Mouse (Mus musculus) frontal cortex, adult 2 months (tissue): ENCODE measurements at regions not wholly inside any gene's neighbourhood (a gene's known extent, or its start where the extent isn't known, plus 50 kb on each side); places are given as distances from the start of the nearest gene placed in this dataset.

ENCODE experiments used
- DNase-seq, 2 experiments: peaks; one replicate each; pipeline ENCODE4 v3.0.0; 2022; ENCODE audit warnings: low spot score in 1 of 2; ENCODE audit errors: extremely low spot score in 1 of 2

DNA sequence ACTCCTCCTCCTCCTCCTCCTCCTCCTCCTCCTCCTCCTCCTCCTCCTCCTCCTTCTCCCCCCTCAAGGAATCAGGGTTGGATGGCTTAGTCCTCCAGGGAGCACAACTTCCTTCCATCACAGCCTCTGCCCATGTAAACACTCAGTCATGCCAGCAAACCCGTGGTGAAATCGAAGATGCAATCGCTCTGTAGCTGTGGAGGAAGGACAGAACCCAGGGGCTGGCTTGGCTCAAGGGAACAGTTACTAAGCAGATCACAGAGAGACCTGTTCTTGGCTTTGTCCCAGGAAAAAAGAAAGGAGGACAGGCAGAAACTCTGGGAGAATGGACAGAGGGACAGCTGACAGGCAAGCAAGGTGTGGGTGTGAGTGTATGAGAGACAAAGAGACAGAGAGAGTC lies 112.6 kb upstream of the S1pr3 start:
- DNase-seq: no peak

DNA sequence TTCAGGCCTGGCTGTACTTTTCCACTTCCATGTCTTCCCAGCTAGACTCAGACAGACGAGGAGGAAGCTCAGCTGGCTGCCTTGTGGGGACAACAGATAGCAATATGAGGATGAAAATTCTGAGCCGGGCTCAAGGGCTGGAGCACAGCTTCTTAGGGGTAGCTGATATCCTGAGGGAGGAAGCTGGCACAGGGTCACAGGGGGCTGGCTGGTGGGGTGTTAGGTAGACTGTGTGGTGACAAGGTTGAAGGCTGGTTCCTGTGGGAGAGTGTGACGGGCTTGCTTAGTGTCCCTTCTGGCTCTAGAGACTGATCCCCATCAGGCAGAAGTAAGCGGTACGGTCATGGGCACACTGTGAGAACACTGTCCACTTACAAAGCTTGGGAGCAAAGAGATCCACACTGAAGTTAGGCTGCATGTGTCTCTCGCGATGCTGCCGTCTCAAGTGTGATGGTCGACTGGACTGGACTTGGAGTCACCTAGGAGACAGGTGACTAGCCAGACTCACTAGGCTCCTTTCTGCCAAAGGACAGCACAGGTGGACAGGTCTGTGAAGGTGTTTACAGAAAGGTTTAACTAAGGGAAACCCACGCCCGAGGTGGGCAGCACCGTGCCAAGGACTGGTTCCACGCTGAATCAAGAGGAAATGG lies 111.1 kb upstream of the S1pr3 start:
- DNase-seq: no peak

DNA sequence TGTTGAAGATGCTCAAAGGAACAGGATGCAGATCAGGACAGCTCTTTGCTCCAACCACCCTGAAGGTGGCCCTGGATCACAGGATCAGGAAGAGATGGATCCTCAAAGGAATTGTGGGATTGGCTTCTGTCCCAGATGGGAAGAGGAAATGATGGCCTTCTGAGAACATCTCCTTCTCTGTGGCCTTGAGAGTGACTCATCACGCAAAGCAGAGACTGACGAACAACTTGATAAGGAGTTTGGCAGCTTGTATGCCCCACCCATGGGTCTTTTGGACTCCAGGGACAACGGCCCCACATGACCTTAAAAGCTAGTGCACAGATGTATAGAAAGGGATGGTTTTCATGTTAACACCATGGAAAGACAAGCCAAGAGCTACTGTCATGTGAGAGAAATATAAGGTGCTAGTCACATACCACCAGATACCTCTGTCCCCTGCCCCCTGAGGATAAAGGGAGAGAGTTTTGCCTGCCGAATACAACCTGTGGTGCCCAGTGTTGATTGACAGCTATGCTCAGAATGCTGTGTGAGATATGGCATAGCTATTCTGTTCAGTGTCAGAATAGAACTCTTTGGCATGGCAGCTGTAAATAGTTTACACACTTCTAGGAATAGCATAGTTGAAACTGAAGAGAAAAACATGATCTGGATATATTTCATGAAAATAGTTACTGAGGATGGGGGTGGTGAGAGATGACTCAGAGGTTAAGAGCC lies 109.2 kb upstream of the S1pr3 start:
- DNase-seq: no peak

DNA sequence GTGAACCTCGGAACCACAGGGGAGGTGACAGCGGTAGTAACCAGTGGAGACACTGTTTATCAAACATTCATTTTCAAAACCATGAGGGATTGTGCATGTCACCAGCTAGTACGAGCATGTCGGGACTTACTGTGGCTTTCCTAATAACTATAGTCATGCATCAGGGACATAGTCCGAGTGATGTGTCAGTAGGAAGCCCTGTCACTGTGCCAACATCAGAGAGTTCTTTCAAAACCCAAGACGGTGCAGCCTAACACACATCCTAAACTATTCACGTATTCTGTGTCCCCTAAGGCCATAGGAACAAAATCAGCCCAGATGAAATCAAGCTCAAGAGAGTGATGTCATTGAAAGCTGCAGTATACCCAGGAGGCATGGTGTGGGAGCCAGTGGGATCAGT lies 107.0 kb upstream of the S1pr3 start:
- DNase-seq: no peak

DNA sequence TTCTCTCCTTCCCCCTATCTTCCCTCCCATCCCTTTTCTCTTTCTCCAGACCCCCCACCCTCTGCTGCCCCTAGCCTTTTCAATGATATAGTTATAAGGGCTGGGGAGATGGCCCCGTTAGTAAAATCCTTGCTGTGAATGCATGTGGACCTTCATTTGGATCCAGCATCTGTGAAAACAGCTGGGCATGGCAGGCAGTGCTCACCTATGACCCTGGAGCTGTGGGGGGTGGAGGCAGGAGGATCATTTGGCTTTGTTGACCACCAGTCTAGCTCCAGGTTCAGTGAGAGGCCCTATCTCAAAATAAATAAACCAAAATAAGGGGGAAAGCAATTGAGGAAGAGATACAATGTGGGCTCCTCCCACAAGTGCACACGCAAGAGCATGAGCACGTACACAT lies 105.3 kb upstream of the S1pr3 start:
- no peak for DNase-seq

DNA sequence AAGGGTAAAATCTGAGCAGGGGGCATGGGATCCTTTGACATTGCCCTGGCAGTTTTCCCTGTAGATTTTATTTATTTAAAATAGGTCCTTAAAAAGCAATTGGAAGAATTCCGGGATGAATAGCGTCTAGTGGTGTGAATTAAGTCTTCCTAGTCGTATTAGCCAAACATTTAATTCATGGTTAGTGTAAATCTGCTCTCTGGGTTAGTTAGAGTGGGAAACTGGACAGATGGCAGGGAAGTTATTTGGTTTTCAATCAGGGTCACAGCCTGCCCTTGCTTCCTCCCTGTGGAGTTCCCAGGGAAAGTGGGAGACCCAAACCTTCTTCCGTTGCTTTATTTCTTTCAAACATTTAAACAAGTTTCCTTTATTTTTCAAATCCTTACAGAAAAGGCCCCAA lies 103.8 kb upstream of the S1pr3 start:
- no peak for DNase-seq

DNA sequence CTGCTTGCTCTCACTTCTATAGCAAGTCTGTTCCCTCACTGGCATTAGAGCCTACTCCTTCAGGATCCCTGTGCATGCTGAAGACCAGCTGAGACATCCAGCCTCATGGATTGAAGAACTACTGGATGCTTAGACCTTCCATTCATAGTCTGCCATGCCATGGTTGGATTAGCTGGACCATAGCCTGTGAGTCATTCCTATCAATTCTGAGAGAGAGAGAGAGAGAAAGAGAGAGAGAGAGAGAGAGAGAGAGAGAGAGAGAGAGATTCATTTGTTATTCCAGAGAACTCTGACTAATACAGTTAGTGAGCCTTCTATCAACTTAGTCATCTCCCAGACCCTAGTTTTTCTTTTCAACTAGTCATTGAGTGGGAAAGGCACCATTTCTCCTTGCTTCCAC lies 99.0 kb upstream of the S1pr3 start:
- DNase-seq: no peak

DNA sequence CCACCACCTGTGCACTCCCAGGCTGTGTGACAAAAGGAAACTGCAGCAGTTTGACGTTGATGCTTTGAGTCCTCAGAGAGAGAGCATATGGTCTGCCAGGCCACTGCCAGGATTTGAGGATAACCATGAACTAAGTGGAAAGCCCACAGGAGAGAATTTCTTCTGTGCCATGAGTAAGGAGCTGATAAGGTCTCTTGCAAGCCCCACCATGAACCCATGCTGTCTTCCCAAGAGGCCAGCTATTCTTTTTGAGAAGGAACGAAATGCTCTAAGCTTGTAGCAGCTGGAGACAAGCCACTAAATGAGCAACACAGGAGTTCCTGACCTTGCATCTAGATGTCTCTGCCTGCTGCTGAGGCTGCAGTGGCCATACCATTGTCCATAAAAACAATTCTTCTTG lies 98.4 kb upstream of the S1pr3 start:
- DNase-seq: no peak

DNA sequence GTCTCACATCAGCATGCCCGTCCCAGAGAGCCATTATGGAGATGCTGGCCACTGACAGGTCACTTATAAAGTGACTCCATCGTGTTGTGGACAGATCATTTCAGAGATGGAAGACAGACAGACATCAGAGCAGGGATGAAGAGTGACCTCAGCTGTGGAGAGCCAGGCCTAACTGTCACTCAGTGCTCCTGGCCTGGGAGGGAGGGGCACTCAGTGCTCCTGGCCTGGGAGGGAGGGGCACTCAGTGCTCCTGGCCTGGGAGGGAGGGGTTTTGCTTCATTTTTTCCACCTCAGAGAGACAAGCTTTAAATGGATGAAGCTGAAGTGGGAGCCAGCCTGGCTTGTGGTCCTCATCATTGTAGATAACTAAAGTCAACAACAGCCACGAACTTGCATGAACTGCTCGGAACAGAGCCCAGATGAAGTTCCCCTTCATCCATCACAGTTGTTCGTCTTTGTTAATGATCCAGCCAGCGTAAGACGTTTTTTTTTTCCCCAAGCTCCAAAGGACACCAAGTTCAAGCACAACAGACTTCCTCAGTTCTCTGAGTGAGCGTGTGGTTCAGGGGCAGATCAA lies 96.7 kb upstream of the S1pr3 start:
- DNase-seq: no peak

DNA sequence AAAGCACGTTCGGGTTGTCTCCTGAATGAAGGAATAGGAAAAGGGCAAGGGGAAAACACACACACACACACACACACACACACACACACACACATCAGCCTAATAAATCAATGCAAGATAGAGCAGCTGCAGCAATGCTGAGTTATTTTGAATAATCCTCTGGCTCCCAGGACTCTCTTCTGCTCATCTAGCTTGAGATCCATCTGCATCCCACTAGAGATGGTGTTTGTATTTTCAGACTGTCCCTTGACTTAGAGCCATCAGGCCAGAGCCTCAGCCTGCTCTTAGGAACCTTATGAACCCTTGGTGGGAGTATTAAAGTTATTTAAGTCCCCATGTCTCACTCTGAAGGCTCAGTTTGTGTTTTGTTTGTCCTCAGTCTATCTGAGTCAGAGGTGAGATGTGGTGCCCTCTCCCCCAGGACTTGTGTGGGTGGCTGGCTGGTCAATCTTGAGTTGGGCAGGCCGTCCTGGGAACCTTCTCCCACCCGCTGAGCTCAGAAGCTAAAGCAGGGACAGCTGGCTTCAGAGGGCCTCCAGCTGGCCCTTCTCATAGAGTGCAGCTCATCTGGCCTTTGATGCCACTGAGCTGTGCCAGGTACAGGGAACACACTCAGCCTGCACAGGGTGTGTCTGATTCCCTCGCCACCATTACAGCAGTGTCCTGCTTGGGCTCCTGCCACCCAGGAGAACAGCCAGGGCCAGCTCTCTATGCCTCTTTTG lies 95.1 kb upstream of the S1pr3 start:
- DNase-seq: no peak

DNA sequence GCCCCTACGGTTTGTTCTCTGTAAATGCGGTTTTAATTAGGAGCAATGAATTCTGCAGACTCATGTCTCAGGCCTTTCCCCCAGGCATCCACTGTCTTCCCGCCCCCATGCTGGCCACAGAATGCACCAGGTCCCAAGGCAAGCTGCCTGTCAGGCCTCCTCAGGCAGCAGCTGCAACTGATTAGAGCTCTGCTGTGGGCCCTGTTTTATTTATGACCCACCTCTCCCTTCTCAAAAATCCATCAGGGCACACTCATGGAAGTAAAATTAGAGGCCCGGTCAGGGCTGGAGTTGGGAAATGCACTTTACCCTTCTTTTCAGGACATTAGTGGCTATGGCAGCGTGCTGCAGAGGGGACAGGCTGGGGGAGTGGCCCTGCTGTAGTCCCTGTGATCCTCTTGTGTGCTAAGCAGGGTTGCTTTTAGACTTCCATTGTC lies 93.9 kb upstream of the S1pr3 start:
- DNase-seq: peak in 1 of 2 experiments; percentile 14

DNA sequence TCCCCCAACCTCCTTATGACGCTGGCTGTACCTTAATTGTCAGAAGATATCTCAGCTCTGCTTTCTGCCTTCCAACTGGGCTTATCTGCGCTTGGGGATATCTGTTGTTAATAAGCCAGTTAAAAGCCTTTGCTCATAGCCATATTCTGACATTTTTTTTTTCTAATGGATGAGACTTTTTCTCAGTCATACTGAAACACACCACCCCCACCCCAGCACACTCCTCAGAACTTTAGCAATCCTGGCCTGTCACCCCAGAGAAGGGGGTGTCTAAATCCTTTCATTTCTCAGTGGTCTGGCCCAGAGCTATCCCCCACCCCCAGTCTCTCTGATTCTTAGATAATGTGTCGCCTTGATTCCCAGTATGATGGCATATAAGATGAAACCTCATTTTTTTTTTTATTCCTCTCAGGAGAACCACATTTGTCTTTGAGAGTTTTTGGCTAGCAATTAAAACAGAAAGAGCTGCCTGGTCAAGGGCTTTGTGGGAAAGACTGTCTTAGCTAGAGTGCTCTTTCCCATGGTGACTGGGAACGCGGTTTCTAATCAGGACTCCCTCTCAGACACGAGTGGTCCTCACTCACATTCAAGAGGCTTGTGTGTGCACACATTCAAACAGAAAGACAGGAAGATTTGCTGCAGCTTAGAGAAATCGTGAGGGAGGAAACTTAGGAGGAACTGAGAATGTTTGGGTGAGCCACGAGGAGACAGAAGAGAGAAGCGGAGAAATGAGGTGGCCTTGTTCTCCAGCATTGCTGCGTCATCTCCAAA lies 93.2 kb upstream of the S1pr3 start:
- peak in 1 of 2 experiments; percentile 16 for DNase-seq

DNA sequence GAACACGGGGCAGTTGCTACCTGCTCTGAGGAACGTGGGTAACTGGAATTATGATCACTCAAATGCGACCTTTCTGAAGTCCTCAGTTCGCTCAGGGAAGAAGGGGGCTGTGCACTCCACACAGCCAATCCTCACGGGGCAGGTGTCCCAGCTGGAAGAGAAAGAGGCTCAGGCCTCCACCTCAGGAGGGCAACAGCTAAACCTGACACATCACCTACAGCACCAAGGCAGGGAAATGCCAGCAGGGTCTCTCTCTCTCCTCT lies 92.7 kb upstream of the S1pr3 start:
- no peak for DNase-seq

DNA sequence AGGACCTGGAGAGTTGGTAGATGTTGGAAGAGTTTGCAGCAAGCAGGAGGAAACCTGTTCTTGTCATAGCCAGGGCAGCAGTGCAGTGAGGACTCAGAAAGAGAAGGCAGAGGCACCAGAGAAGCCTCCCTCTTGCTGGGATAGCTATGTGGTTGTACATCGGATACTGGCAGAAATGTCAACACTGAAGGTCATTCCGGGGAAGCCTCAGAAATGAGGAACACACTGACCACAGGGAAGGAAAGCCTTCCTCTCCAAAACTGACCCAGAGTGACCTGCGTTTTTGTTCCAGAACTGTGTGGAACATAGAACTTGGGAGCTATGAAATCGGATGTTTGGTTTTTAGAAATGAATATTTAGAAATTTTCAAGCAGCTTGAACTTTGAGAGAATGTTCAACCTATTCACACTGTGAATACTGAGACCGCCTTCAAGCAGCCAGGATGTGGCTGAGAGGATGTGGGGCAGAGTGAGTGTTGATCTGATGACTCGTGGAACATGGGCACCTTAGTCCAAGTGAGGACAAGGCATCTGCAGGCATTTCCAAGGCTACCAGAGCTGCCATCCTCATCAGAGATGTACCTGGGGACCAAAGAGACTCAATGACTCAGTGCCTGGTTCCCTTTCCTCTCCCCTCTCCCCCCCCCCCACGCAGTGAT lies 85.3 kb upstream of the S1pr3 start:
- no peak for DNase-seq

DNA sequence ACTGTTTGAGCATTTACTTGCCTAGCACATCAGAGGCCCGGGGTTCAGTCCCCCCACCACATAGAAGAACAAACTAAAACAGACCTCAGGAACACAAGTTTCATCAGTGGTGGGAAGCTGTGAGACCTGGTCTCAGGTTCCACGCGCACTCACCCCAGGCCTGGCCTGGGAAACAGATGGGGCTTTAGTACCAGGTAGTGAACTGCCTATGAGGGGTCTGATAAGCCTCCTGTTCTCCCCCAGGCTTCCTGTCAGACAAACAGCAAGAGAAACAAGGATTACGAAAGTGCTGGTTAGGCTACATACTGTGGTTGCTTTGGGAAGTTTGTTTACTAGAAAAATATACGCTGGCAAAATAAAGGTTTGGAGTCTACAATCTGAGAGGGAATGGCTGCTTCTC lies 83.7 kb upstream of the S1pr3 start:
- DNase-seq: no peak

DNA sequence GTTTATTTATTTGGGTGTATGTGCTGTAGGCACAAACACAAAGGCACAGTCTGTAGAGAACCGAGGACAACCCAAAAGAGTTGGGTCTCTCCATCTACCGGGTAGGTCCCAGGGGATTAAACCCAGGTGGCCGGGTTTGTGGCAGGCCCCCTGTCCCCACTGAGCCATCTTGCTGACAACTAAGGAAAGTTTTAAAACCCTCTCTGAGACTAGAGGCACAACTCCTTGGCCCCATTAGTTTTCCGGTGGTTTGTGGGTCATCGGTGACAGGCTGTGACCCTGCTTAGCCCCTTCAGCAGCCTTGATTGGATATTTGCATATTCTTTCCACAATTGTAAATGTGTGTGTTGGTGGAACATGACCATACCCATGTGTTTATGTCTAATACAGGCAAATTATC lies 83.1 kb upstream of the S1pr3 start:
- no peak for DNase-seq

DNA sequence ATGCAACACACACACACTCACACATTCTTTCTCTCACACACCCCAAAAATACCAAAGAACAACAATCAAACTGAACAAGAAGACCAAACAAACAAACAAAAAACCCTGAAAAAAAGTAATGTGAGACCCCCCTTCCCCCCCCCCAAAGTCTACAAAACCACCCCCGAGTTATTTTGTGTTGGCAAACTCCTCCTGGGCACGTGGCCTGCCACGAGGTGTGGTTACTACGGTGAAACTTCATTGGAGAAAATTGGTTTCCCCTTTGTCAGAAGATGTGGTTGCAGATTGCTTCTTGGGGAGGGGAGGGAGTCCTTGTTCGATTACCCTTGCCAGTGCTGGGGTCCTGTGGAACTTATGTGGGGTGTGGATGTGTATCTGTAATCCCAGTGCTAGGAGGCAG lies 82.3 kb upstream of the S1pr3 start:
- DNase-seq: no peak

DNA sequence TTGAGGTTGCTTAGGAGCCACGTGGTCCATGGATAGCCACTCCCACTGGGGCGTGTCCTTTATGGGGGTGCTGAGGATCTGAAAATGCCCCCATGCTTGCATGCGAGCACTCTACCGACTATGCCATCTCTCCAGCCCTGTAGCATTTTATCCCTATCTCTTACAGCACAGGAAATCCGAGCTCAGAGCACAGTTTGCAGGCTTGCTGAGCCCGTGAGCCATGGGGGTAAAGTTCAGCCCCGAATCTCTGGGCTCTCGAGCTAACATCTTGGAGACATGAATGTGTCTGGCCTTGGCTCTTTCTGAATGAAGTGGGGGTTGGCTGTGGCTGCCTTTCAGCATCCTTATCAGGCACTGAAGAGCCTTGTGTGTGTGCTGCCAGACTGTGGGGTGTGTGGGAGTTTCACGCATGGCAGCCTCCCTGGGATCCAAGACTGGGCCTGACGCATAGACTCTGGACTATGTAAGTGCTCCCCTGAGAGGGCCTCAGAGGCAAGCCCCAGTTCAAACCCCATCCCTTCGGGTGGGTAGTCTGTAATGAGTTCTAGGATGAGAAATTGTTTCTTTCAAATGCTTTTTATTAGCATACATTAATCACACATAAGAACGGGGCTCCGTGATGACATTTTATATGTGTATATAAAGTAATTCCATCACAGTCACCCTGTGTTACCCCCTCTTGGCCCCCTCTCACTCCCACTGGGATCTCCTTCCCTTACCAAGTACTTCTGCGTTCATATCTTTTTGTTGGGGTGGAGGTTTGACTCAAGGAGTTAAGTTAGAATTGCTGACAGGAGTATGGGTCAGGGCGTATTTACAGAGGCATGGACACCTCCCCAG lies 80.1 kb upstream of the S1pr3 start:
- DNase-seq: peak; percentile 23 to 70

DNA sequence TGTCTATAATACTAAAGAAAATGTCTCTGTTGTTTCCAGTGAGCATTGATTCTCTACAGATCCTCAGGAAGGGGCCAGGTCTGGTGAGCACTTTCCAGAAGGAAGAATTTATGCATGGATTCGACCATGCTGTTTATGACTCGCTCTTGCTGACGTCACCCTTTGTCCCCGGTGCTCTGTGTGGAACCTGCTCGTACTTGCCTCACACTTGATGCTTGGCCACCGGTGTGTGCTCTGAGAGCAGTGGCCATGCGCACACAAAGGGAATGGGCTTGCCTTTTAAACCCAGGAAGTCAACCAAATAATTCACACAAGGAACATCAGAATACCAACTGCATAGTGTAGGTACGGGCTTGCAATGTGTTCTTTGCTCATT lies 79.5 kb upstream of the S1pr3 start:
- no peak for DNase-seq

DNA sequence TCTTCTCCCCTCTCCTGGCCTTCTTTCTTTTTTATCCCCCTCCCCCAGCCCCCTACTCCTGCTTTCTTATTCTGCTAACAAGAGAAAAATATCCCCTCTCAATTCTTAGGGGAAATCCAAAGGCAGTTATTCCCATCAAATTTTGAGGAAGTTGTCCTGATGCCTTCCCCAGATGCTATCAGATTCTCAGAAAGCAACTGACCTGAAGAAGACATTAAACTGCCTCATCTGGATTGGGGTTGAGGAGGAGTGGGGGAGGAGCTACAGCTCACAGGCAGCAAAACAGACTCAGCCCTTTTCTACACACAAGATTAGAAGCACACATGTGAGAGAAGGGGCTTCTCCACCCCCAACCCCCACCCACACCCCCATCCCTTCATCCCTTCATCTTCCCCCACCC lies 78.7 kb upstream of the S1pr3 start:
- no peak for DNase-seq
